Mouse (Mus musculus) brain, embryonic 18.5 days (tissue): ENCODE results near the gene Prkar1a.

Source experiments
- DNase-seq: peaks from one replicate; pipeline ENCODE4 v3.0.0-alpha.2; 2012; ENCODE audit warnings: low read depth, low spot score

Prkar1a gene

DNA sequence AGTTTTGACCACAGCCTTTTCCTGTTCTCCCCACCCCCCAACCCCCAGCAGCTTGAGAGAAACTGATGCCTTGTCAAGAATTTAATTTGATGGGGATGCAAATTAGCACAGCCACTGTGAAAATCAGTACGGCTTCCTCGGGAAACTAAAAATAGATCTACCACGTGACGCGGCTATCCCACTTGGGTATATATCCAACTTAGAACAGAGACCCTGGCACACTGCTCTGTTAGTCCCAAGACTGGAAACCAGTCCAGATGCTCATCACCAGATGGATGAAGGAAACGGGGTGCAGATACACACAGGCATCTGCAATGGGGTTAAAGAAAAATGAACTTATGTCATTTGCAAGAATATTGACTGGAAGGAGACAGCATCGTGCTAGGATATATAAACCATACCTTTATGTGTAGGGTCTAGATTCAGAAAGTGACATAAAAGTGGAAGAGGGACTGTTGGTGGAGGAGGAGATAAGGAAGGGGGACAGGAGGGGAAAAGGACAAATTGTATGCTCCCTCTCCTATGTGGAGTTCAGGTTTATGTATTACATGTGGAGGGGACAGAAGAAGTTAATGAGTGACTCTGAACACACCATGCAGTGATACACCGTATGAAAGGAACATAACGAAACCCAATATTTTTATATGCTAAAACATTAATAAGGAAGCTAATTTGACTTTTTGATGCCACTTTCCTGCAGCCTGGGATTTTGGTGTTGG is 56.3 kb downstream of the Prkar1a start:
- DNase-seq: no peak

DNA sequence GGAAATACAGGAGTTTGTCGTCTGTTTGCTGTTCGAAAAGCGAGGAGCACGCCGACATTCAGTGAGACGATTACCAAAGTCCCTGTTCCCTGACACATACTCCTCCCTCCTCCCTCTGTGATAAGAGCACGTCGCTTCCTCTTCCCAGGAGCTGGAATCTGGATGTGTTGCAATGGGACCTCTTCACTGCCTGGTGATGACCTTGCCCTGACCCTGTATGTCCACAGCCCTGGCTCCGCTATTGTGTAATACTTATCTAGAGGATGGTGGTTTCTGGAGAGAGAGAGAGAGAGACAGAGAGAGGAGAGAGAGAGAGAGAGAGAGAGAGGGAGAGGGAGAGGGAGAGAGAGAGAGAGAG is 56.8 kb downstream of the Prkar1a start:
- DNase-seq: no peak

DNA sequence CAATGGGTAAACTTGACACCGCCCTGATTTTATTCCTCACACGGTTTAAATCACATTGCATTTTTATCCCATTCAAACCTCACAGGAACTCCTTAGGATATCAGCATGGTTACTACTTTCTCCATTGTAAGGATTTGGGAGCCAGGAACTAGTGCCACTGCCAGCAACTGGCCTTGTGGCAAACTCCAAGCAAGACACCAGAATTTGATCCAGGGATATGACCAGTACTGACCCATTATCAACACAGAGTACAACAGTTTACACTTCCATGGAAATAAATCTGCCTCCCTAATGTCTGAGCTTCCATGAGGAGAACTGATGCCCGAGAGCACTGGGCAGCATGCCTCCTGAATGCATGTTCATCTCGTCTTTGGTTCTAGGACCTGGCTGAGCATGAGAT is 57.4 kb downstream of the Prkar1a start:
- no peak for DNase-seq

DNA sequence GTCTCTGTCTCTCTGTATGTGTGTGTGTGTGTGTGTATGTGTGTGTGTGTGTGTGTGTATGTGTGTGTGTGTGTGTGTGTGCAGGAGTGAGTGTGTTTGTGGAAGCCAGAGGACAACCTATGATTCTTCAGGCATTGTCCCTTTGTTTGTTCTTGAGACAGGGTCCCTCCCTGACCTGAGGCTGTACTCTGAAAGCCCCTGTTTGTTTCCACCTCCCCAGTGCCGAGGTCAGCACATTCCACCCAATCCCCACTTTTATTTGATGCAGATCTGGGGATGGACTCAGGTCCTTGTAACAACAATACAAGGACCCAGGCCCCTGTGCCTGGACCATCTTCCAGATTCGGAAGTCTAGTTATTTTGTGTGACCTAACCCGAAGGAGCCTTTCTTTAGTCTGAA is 58.2 kb downstream of the Prkar1a start:
- no peak for DNase-seq

DNA sequence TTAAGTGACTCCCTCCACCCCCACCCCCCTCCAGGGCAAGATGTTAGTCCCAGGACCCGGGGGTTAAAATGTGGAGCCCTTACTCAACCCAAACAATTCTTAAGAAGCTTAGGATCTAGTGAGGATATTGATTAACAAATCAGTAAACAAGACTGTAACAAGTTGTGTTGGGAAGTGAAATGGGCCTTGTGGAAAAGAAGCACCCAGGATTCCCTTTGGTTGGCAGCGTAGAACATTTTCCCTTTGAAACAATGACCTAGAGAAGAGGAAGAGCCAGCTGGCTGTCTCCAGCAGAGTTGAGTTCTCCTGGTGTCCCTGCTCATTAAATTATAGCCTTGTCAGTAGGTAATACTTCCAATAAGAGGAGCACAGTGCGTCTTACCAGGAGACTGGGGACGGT is 59.6 kb downstream of the Prkar1a start:
- no peak for DNase-seq

DNA sequence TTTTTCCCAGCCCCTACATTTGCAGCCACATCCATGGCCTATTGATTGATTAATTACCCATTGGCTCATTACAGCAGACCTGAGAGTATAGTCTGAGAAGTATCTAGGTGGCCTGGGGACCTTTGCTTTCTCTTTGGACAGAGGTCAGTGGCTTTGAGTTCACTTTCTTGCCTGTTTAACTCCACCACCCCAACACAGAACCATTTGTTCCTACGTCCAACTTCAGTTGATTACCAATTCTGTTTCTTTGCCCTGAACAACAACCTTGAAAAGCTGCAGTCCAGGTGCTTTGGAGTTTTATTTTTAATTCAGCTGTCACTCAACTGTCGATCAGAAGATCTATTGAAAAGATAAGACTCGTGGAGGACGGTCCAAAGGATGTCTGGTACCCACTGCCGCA is 60.3 kb downstream of the Prkar1a start:
- no peak for DNase-seq

DNA sequence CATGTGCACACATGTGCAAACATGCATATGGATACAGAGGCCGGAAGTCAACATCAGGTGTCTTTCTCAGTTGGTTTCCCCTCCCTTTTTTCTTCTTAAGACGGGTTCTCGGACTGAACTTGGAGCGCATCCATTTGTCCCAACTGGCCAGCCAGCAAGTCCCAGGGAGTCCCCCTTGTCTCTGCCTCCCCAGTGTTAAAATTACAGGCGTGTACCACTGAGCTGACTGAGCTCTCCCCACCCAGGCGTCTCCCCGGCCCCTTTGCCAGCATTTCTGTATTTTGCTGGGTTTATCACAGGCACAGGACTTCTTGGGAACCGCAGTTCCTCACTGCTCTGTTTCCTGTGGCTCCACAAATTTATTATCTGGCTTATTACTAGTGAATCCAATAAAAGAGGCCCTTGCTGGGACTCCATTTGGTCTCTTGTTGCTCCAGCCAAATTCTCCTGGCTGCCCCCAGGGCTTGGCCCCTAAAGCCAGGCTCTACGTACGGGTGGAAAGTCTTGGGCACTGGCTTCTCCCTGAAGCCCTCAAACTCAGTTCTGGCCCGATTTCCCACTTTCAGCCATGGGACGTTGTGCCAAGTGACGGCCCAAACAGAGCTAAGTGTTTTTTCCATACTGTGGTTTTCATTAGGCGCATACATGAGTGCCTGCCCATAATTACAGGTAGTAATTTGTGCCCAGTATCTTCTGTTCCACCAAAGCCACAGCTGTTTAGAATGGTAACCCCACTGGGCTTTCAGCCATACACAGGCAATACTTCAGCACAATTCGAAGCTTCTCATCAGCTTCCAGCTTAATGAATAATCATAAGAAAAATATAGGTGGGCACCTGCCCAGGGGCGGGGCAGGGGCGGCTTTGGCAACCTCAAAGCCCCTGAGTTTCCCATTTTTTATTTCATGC is 65.4 kb downstream of the Prkar1a start:
- DNase-seq: no peak

DNA sequence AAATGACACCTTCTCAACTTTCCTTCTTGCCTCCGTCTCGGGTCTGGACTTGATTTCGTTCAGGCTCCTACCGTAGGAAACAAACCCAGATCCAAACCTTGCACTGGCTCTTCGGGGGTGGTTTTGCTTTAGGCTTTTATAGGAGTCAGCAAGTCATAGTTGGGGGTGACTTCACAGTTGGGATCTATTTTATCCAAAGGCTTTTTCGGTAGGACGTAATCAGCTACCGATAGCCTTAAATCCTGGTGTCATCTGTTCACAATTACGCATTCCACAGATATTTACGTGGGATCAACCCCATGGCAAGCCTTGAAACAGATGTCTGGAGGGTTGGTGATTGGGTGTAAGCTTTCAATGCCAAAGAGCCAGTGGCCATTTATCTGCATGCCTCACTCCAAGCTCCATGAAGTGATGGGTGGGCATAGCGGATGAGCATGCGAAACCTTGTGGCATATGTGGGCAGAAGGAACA is 66.1 kb downstream of the Prkar1a start:
- no peak for DNase-seq

DNA sequence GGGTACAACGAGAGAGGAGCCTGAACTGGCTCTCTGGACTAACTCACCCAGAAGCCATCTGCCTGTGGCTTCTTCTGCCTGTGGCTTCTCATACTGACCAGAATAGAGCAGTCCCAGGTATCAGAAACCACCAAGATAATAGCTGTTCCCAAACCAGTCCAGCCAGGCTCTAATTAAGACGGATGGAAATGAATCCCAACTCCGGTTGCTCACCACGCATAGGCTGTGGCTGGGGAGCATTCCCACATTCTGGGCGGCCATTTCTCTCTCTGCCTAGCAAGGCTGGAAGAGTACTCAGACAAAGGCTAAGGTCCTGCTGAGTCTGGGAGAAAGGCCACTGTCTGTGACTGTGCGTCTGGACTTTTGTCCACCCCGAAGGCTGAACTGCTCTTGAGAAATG is 67.8 kb downstream of the Prkar1a start:
- no peak for DNase-seq

DNA sequence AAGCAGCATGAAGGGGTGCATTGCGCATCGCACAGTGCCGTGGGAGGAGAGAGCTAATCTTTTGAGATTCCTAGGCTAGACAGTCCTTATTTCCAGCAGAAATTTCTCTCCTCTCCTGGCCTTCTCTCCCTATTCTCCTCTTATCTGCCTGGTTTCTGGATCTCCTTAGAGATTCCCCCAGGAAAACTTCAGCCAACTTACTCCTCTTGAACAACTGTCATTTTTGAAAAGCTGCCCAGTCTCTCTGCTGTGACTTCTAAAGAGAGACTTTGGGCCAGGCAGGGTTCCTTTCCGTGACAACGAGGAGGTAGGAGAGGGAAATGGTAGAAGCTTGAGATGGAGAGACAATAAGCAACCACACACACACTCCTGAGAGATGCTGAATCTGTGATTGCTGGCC is 68.2 kb downstream of the Prkar1a start:
- DNase-seq: no peak

DNA sequence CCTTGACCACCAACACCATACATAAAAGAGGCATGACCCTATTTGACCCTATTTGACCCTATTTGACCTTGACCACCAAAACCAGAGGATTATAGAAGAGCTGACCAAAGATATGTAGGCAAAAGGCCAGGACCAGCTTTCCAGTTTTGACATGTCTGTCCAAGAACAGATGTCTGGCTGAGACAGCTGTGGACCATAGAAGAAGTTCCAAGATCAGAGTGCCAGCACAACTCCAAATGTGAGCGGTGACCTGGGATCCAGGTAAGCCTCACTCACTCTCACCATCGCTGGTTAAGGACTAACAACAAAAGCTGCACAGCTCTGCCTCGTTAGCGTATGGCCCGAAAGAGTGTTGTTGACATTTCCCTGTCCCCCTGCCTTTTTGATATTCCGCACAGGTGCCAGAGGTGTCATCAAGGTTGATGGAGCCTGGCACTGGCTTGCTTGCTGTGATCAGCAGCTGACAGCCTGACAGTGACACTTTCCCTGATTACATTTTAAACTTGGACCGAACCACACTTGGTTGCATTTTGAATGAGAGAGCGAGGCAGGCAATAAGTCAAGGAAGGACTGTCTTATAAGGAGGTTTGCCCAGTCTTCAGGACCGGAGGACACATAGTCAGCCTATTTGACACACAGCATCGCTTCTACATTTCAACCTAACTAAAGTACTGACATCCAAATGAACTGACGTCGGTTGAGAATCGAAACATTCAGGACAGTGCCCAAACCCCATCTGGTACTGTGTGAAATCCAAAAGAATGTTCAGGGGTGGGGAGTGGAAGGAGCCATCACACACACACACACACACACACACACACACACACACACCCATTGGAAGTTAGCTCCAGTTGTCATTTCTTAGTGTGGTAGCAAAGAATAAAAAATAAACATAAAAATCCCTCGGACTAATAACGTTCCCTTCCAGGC is 69.0 kb downstream of the Prkar1a start:
- no peak for DNase-seq
